Mouse (Mus musculus): ENCODE data around the gene Prss36.
A peak's percentile ranks its signal among the peaks of the same experiment; 100 is the strongest.

- TF ChIP-seq MAZ (IDR thresholded peaks at IDR 0.05; ENCODE audit: low read depth, low read length) (no peak), CTCF (IDR thresholded peaks at IDR 0.05 in 2 of 3, conservative IDR thresholded peaks at IDR 0.05 in 1 of 3; ENCODE audit: control insufficient read depth in 1 of 3, insufficient read depth in 1 of 3, low read depth in 2 of 3, low read length in 3 of 3, poor library complexity in 1 of 3, severe bottlenecking in 1 of 3) (no peak), TAL1 (IDR thresholded peaks at IDR 0.05; ENCODE audit: low read length) (no peak), POLR2A (IDR thresholded peaks at IDR 0.05; ENCODE audit: control insufficient read depth in 1 of 2, insufficient read depth in 1 of 2, low read depth in 1 of 2, low read length in 2 of 2, poor library complexity in 1 of 2) (peak in 1 of 2 experiments; percentile 44; a peak in 2 of 4 replicates)
Observed at GRCm38 (mm10) chr7:127992488-127993340, 46.2 kb upstream of the Prss36 start.

All from MEL (cell line).